Mouse (Mus musculus): ENCODE results near the gene Ccl17.
A peak's percentile ranks its signal among the peaks of the same experiment; 100 is the strongest.

Gene Ccl17

DNA sequence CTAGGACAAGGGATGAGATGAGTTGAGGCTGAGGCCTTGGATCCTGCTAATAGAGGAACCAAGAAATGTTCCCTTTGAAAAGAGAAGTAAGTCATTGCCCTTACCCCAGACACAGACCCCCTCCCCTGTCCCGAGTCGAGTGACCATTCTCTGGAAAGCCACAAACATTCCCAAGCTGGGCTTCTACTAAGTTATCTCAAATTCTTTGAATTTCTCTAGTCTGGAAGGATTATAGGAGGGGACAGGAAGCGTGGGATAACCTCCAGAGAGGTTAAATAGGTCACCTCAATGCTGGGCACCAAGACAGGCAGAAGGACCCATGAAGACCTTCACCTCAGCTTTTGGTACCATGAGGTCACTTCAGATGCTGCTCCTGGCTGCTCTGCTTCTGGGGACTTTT, at the start of gene Ccl17:
Ccl17 (plus strand) TSS at position 301 of the 400 bp plus-strand sequence.
- DNase-seq (ENCODE audit: low read depth, low spot score): no peak

- DNase-seq (ENCODE audit: low read depth, low spot score): no peak
These were observed 43.2 kb upstream of the Ccl17 start for GRCm38 (mm10) chr8:94767035-94767434.

GRCm38 (mm10) chr8:94770945-94771344, 39.3 kb upstream of the Ccl17 start:
- DNase-seq (ENCODE audit: low read depth, low spot score): no peak

DNA sequence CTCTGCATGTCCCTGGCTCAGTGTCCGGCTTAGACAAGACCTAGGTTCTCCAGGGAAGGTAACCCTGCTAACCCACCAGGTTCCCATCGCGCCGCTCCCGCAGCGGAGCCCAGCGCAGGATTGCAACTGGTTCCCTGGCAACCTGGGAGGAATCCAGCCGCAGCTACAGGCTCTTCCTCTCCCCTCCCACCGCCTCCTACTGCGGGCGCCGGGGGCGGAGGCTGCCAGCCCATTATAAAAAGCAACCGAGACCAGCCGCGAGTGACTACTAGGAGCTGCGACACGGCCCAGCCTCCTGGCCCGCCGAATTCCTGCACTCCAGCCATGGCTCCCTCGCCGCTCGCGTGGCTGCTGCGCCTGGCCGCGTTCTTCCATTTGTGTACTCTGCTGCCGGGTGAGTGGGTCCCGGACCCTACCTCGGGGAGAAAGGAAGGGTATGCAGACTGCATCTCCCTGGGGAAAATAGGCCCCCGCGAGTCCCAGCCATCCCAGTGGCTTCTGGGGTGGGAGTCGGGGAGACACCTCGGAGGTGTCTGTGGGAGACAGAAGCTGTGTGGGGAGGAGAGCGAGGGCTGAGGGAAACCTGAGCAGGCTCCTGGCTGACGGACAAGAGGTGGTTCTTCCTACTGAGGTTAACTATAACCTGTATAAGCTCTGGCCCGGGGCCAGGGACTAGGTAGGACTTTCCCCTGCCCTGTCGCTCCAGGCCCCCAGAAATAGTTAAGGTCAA, 38.1 kb upstream of the Ccl17 start, which contains the start of gene Cx3cl1:
Cx3cl1 (plus strand) TSS at position 69 of the 730 bp plus-strand sequence.
- peak; percentile 90 for DNase-seq (ENCODE audit: low read depth, low spot score)

GRCm38 (mm10) chr8:94773048-94773447, 37.2 kb upstream of the Ccl17 start:
- DNase-seq (ENCODE audit: low read depth, low spot score): no peak

GRCm38 (mm10) chr8:94773700-94774171, 36.5 kb upstream of the Ccl17 start:
- DNase-seq (ENCODE audit: low read depth, low spot score): no peak

- no peak for DNase-seq (ENCODE audit: low read depth, low spot score)
These were observed 35.7 kb upstream of the Ccl17 start for GRCm38 (mm10) chr8:94774601-94775000.

GRCm38 (mm10) chr8:94776346-94776745, 33.9 kb upstream of the Ccl17 start:
- no peak for DNase-seq (ENCODE audit: low read depth, low spot score)

GRCm38 (mm10) chr8:94778036-94778435, 32.2 kb upstream of the Ccl17 start:
- DNase-seq (ENCODE audit: low read depth, low spot score): no peak

- no peak for DNase-seq (ENCODE audit: low read depth, low spot score)
These were observed 31.8 kb upstream of the Ccl17 start for GRCm38 (mm10) chr8:94778473-94778872.

DNA sequence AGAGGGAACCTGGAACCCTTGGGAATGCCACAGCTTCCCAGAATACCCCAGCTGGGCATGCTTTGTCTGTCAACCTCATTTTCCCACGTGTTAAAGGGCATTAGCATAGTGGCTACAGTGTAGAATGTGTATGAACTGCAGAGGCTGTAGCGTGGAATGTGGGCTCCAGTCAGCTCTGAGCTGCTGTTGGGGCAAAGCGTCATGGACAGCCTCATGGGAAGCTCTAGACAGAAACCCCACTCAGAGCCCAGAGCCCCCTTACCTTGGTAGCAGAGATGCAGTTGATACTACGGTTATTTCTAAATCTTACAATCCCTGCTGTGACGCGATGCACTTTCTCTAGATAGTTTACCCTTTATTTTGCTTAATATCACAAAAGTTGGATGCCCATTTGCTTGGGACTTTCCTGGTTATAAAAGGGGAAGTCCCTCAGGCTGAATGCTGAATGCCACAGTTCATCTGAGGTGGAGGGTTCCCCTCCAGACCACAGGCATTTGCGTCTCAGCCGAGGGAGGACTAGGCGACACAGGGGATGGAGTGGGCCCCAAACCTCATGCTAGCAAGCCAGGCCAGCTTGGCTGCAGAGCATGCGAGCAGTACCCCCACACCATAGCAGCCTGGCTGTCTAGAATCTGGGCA, 31.2 kb upstream of the Ccl17 start:
- DNase-seq (ENCODE audit: low read depth, low spot score): no peak

- no peak for DNase-seq (ENCODE audit: low read depth, low spot score)
These were observed 30.5 kb upstream of the Ccl17 start for GRCm38 (mm10) chr8:94779534-94780294.

GRCm38 (mm10) chr8:94780491-94781154, 29.6 kb upstream of the Ccl17 start:
- DNase-seq (ENCODE audit: low read depth, low spot score): no peak

- no peak for DNase-seq (ENCODE audit: low read depth, low spot score)
These were observed 29.0 kb upstream of the Ccl17 start for GRCm38 (mm10) chr8:94781155-94781837.

DNA sequence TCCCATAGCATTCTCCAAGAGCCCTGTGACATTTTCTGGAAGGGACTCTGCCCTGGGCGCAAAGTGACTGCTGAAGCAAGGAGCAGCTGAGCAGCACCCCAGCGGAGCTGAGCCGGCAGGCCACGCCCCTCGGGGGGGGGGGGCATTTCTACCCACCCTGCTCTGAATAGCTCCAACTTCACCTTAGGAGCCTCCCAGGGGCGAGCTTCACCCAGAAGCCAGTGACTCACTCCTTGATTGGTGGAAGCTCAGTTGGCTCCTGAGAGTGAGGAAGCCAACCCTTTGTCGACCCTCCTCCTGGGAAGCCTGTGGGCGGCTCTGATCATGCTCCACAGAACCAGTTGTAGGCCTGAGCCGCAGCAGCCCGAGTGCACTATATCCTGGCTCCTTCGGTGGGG, 28.4 kb upstream of the Ccl17 start:
- peak; percentile 76 for DNase-seq (ENCODE audit: low read depth, low spot score)

- no peak for DNase-seq (ENCODE audit: low read depth, low spot score)
These were observed 26.4 kb upstream of the Ccl17 start for GRCm38 (mm10) chr8:94783890-94784289.

DNA sequence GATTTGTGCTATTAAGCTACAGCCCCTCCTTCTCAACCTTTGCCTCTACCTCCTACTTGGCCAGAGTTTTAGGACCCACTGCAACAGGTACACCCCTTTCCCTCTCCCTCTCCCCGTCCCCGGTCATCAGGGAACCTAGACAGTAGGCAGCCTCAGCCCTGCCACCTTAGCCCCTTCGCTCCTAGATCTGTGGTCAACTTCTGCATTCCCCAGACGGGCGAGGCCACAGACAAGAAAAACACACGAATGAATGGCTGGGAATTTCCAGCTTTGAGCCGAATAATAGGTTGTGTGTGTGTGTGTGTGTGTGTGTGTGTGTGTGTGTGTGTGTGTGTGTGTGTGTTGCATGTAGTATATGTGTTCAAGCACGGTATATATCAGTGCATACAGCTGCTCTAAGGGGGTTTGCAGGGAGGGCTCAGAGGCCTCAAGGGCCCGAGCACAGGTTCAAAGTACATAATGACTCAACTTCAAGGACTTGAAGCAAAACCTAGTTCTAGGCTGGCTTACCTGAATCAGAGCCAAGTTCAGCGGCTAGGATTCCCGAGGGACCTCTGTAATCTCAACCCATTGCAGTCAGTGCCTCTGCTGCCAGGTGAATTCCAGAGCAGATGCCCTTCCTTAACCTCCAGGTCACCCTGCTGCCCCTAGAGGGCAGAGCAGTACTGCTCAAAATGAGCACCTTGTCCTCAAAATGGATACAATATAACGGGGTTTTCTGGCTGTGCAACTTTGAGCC, 24.8 kb upstream of the Ccl17 start:
- peak; percentile 81 for DNase-seq (ENCODE audit: low read depth, low spot score)

DNA sequence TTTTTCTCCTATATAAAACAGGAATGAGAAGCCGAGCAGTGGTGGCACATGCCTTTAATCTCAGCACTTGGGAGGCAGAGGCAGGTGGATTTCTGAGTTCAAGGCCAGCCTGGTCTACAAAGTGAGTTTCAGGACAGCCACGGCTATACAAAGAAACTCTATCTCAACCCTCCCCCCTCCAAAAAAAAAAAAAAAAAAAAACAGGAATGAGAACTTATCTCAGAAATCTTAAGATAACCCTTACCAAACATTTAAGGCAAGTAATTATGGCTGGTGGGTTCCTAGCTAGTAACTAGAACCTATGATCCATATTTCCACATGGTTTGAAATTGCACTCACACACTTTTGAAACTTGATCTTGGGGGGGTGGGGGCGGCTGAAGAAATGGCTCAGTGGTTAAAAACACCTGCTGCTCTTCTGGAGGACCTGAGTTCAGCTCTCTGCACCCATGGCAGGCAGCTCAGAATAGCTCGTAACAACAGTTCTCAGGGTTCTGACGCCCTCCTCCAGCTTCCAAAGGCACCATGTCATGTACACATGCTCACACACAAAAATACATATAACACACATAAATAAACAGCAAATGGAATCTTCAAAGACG, 24.2 kb upstream of the Ccl17 start:
- no peak for DNase-seq (ENCODE audit: low read depth, low spot score)

DNA sequence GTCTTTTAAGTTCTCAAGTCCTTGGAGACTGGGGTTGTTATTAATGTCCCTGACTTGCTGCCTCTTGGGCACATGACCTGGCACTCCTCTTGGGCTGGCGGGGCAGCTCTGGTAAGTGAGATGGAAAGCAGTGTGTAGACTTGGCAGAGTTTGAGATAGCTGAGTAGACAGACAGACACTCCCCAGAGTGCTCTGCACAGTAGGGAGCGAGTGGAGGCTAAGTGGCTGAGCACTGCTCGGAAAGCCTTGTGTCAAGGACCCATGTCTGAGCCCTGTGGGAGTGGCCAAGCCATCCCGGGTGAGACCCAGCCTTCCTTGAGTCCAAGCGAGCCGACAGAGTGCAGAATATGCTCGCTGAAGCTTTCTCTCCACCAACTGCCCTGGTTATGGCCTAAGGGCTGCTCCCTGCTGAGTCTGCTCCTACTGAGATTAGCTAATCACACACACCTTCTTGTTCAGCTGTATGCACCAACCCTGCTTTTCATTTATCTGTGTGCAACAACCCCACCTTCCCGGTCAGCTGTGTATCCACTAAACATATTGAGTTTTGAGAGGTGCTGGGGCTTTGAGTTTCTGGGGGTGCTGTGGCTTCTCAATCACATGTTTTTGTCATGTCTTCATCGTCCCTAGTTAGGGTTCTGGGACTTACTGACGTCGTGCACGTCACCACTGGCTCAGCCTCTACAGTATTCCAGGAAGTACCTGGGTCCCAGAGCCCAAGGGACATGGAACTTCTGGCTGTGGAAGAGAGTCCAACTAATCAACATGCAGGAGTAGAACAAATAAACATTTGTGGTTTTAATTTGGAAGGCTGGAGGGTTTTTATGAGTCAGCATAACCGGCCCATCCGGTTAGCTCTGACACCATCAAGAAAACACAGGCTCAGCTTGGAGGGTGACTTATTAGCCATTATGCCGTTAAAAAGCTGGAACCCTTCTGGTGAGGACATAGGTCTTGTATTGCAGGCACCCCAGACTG, 22.4 kb upstream of the Ccl17 start:
- peak; percentile 76 for DNase-seq (ENCODE audit: low read depth, low spot score)

All from ES-CJ7 (cell line).